Mouse (Mus musculus) thymus, adult 2 months (tissue): ENCODE data around the gene Ago1.

Source experiments
- CTCF ChIP-seq: fragments of 200-500 bp; IDR thresholded peaks from 2 replicates; pipeline ENCODE4 v1.5.1; 2012; ENCODE audit warnings: mild to moderate bottlenecking, control low read depth, low read length, moderate library complexity, borderline replicate concordance; ENCODE audit not compliant: control insufficient read depth, poor library complexity, insufficient read depth; ENCODE audit errors: extremely low read depth
- POLR2A ChIP-seq: fragments of 200-500 bp; IDR thresholded peaks from 2 replicates; pipeline ENCODE4 v1.6.1; 2012; ENCODE audit warnings: mild to moderate bottlenecking, low read length, control low read depth, moderate library complexity; ENCODE audit not compliant: control insufficient read depth, poor library complexity, insufficient read depth; ENCODE audit errors: extremely low read depth

DNA sequence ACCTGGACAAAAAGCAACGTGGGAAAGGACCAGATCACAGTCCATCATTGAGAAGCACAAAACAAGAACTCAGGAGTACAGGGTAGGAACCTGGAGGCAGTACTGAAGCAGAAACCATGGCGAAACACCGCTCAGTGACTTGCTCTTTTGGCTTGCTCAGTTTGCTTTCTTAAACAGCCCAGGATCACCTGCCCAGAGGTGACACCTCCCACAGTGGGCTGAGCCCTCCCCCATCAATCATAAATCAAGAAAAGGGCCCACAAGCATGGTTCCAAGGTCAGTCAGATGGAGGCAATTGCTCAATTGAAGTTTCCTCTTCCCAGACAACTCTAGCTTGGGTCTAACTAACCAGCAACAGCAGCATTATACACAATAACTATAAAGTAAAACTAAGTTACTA, 15.5 kb upstream of the Ago1 start:
- TF ChIP-seq CTCF, result no peak
- TF ChIP-seq POLR2A, result no peak
